In the genomic region with DNA sequence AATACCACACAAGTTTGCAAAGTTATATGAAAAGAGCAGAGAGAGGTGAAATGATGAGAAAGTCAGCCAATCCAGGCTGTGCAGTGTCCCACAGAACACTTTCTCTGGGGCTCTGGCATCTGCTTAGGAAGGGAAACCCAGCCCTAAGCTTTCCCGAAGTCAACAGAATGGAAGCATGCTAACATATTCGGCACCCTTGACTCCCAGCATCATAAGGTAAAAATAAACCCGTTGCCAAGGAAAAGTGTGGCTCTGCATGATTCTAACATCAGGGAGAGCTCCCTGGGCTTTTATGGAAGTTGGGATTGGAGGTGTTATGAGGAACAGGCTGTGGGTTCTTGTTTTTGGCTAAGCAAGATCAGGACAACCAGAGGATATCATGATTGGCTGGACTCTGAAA, we compare ENCODE assay signal across 17 mouse cellular contexts.
"Had no signal": no experiment of that assay in that cellular context is flagged by ENCODE, and none has a peak within 500 bp of the region (broad histone marks: within the 10 kb centered on the region; RNA-seq: fewer than 3 reads in every experiment).

No protein-coding gene starts in this region.

- H3K27ac ChIP-seq: midbrain, embryonic 10.5 days; midbrain, embryonic 12.5 days; neural tube, embryonic 13.5 days; neural tube, embryonic 15.5 days had no signal

- ATAC-seq: midbrain, embryonic 16.5 days had no signal

- H3K4me3 ChIP-seq: midbrain, embryonic 10.5 days; midbrain, embryonic 12.5 days; myocyte; neural tube, embryonic 13.5 days; neural tube, embryonic 15.5 days had no signal

- DNase-seq: lung, adult 18-20 months; lung, embryonic 14.5 days; lung, postnatal 10 days; lung, postnatal 4 days; midbrain, embryonic 14.5 days; retina, postnatal 1 day; right cerebral cortex, postnatal 14 days; spleen, adult 18-20 months; thymus, adult 18-20 months; thymus, postnatal 14 days; thymus, postnatal 36 days had no signal
